Mouse (Mus musculus) heart, adult 2 months (tissue): Measurements from ENCODE around the gene Gpr137.

Experiments used
- CTCF ChIP-seq: fragments of 200-600 bp; IDR thresholded peaks from 2 replicates; pipeline ENCODE4 v1.8.1; 2022; ENCODE audit warnings: antibody characterized with exemption, mild to moderate bottlenecking, moderate library complexity
- EP300 ChIP-seq: fragments of 200-500 bp; IDR thresholded peaks from 2 replicates; pipeline ENCODE4 v1.6.1; 2011; ENCODE audit warnings: low read depth, low read length, control low read depth; ENCODE audit not compliant: insufficient read depth
- POLR2A ChIP-seq: fragments of 200-500 bp; IDR thresholded peaks from 2 replicates; pipeline ENCODE4 v1.6.1; 2011; ENCODE audit warnings: mild to moderate bottlenecking, low read depth, low read length, control low read depth; ENCODE audit not compliant: insufficient read depth

DNA sequence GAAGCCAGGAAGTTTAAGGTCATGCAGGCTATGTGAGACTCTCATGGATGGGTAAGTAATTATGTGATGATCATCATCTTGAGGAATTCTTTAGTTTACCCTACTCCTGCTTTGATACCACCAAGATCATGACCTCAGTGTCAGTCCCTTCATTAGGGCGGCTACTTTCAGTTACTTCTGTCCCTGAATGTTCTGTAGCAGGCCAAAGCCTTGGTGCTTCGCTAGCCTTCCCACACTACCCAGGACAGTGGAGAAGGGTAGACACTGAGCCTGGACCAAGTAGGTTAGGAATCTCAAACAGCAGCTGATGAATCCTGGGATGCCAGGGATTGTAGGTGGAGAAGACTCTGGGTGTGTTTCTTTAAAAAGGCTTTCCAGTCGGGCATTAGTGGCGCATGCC is 39.2 kb upstream of the Gpr137 start:
- TF ChIP-seq CTCF (no peak), POLR2A (no peak), EP300 (no peak)
